Mouse (Mus musculus) left cerebral cortex, adult 11 months (tissue): Measurements from ENCODE around the gene Zfp687.
"Not testable (repeated sequence)": the region's sequence is repeated elsewhere in the genome, so short reads cannot be mapped to it uniquely, and the experiment has no call there.

Experiments
- DNase-seq: peaks from one replicate; pipeline ENCODE4 v3.0.0; 2022; ENCODE audit warnings: low spot score

The Zfp687 gene

GRCm38 (mm10) chr3:95015337-95015872, at the start of gene Zfp687:
Gene Zfp687 (minus strand): TSS chr3:95015448.
- DNase-seq = peak; percentile 100

GRCm38 (mm10) chr3:95063741-95064140, 48.5 kb upstream of the Zfp687 start:
- no peak for DNase-seq

DNA sequence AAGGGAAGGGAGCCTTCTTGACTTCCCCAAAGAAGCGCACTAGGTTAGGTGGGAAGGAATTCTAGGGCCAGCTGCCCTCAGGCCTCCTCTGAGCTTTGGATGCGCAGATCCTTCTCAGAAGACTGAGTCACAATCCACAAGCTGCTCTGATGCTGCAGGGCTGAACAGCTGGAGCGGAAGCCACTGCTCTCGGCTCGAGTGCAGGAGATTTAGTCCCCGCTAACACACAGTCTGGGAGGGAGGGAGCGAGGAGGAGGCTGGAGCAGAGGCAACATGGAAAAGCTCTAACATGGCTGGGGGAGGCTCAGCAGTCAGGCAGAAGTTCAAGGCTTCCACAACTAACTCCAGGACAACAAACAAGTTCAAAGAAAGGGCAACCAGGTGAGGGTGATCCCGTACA, 42.8 kb upstream of the Zfp687 start:
- no peak for DNase-seq

- DNase-seq = no peak
These were observed 41.0 kb upstream of the Zfp687 start for GRCm38 (mm10) chr3:95056275-95056674.

GRCm38 (mm10) chr3:95054481-95055260, 39.4 kb upstream of the Zfp687 start:
- no peak for DNase-seq

DNA sequence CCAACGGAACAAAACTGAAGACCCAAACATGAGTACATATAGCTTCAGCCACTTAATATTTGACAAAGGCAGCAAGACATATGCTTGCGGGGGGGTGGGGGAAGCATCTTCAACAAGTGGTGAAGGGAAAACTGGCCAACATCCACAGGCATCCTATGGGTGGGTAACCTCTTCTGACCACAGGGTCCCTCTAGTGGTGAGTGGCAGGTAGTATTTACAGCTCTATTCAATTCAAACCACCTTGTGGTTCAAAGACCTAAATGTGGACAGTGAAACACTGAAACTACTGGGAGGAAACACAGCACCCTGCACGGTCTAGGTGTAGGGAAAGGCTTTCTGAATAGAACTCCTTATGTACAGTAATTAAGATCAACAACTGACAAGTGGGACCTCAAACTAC, 38.5 kb upstream of the Zfp687 start:
- no peak for DNase-seq

DNA sequence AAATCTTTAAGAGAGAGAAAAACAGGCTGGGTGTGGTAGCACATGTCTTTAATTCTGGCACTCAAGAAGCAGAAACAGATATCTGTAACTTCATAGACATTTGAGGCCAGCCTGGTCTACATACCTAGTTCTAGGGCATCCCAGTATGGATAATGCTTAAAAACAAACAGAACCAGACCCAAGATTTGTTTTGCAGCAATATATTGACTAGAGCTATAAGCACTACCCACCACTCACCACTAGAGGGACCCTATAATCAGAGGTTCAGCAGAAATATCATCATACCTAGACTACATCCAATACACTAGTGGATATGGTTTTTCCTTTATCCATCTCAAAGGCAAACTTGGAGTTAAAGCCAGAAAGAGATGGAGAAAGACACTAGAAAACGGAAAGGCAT, 37.7 kb upstream of the Zfp687 start:
- no peak for DNase-seq

DNA sequence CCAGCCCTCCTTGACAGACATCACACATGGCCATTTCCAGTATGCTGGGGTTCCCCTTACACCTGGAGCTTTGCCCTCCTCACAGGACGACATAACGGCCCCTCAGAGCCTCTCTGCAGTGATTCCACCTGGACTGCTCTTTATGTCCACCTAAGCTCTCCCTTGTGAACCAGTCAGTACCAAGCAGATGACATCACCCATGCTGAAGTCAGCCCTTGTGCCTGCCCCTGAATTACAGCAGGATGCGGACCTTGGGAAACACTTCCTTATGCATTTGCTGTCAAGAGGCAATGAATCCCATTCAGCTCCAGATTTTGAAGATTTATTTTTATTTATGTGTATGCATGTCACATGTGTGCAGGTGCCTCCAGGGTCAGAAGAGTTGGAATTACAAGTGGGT, 32.7 kb upstream of the Zfp687 start:
- DNase-seq = no peak

- no peak for DNase-seq
These were observed 31.3 kb upstream of the Zfp687 start for GRCm38 (mm10) chr3:95046462-95047057.

GRCm38 (mm10) chr3:95043251-95043650, 28.0 kb upstream of the Zfp687 start:
- no peak for DNase-seq

GRCm38 (mm10) chr3:95042838-95043229, 27.6 kb upstream of the Zfp687 start:
- DNase-seq = no peak

DNA sequence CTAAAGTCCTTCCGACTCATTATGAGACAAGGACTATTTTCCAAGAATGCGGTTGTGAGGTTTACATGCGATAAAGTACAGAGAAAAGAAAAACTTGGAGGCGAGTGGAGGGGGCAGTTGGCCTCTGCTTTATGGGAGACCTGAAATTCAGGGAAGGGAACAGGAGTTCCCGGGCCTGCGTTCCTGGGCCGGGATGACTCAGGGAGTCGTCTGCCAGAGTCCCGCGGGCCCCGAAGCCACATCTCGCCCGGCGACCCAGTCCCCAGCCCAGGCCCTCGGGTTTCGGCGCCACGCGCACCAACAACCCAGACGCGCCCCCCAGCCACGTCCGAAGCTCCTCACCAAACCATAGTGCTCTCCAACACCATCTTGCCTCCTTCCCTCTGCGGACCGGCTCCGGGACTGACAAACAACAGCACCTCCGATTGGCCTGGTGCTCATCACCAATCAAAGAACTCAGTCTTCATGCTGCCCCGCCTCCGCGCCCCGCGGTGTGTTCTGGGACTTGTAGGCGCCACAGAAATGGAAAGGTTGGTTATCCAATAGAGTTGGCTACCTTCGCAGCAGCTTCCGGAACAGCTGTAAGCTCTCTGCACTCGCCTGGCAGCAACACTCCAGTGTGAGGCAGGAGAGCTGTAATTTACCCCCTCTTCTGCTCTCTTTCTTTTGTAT, 27.1 kb upstream of the Zfp687 start, which contains the start of gene Psmd4:
TSS of gene Psmd4 (minus strand) at position 449 of the 672 bp plus-strand sequence.
- peak; percentile 97 for DNase-seq

DNA sequence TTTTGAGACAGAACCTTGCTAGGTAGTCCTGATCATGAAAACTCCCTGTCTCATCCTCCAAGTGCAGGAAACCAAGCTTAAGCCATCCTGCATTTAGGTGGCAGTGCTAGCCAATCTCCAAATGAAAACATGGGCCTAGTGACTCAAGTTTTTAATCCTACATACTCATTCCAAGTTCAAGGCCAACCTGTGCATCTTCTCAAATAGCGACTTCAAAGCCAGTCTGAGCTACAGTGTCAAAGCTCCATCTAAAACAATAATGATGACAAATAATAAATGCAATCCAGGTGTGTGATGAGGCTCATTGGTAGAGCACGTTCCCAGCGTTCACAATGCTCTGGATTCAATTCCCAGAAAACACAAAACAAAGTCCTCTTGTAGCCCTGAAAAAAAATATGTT, 26.4 kb upstream of the Zfp687 start:
- DNase-seq = no peak

- DNase-seq = no peak
These were observed 14.7 kb upstream of the Zfp687 start for GRCm38 (mm10) chr3:95029953-95030352.

- DNase-seq = not testable (repeated sequence)
These were observed 14.1 kb upstream of the Zfp687 start for GRCm38 (mm10) chr3:95029291-95029827.

DNA sequence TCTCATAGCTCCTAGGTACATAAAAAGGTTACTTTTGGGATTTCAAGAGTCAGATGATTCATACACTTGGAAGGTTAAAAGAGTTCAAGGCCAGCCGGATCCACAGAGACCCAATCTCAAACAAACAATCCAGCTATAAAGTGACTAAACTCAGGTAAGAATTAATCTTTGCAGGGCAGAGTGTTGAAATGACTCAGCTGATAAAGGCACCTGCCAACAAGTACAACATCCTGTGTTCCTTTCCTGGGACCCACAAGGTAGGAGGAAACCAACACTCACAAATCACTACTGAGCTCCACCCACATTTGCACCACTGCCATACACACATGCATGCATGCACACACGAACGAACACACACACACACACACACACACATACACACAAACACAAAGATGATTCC, 13.4 kb upstream of the Zfp687 start:
- no peak for DNase-seq

DNA sequence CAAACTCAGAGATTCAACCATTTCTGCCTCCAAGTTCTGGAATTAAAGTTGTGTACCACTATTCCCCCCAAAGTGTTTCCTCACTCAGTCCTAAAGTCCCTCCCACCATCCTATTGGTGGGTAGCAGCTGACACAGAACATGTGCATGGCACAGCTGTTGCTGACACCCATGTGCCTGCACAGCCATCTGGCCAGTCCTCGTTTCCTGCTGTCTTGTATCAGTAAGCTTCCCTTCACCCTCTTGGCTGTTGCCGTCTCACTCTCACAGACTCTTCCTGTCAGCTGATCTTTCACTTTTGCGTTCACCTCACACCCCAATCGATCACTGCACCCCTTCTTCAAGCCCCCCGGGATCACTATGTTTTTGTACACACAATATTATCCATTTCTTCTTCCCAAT, 12.5 kb upstream of the Zfp687 start:
- DNase-seq = no peak

- no peak for DNase-seq
These were observed 11.9 kb upstream of the Zfp687 start for GRCm38 (mm10) chr3:95027057-95027645.

DNA sequence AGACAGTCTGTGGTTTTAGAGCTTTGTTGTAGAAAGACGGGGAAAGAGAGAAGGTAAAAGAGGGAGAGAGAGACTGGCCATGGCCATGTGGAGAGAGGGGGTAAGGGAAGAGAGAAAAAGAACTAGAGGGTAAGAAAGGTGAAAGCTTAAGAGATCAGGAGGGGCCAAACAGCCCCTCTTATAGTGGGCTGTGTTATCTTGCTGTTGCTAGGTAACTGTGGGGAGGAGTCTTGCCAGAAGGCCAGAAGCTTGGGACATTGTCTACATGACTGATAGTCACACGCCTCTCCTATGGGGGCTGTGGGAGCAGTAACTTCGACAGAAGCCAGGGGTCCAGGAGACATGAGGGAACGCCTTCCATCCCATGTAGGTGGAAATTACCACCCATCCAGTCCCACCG, 10.0 kb upstream of the Zfp687 start:
- DNase-seq = no peak

DNA sequence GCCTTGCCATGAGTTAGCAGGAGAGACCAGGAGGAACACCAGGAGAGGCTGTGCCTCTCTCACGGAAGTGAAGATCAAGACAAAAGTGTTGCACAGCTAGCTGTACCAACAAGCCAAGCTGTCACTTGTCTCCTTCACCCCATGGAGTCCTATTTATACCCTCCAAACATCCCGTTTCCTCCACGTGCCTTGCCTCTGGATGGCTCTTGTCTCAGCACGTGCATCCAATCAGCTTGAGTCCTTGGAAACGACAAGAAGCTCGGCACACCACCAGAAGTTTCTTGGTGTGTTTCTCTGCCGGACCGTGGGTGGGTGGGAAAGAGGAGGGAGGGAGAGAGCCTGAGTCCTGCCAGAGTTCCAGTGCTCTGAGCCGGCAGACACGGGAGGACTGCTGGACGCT, 9.3 kb upstream of the Zfp687 start:
- no peak for DNase-seq

GRCm38 (mm10) chr3:95020956-95021355, 5.7 kb upstream of the Zfp687 start:
- not testable (repeated sequence) for DNase-seq

- DNase-seq = no peak
These were observed 3.5 kb upstream of the Zfp687 start for GRCm38 (mm10) chr3:95018741-95019140.
